In genomic region chr7:141481498-141482401, GRCm38 (mm10) we compare ENCODE assay signal across 8 mouse cellular contexts. TPM values are rescaled to one million over a fixed set of nuclear protein-coding genes. Genes with fewer than 3 reads are reported as not detected.
DNase-seq lines count a peak whose midpoint lies in the region; ATAC-seq and TF ChIP-seq lines count a peak whose summit lies in the region.

No protein-coding gene starts in this region.

- H3K27ac ChIP-seq in heart, embryonic 15.5 days, result no peak overlapping the region
- H3K27ac ChIP-seq in small intestine, adult 2 months (ENCODE audit: insufficient read depth, low read depth, low read length), result no peak overlapping the region

- intact Hi-C loops in left cerebral cortex, postnatal 14 days (cut with DNase I), result loop anchor here (2.0 to 5.0 kb wide), 2 partner anchors 43 to 186 kb away; no protein-coding TSS in a partner anchor

- peak; percentile 58; the same call in 1 of the 2 replicates for TF ChIP-seq CTCF in small intestine, adult 2 months (IDR thresholded peaks at IDR 0.05; ENCODE audit: extremely low read depth, insufficient read length, insufficient replicate concordance, low read depth, low read length)

- DNase-seq in adrenal gland, adult (ENCODE audit: inconsistent age in 2 of 2, low spot score in 1 of 2), result peak; percentile 60 to 85
- DNase-seq in adrenal gland, postnatal 4 days (ENCODE audit: low spot score in 2 of 2), result no peak
- peak; percentile 59 for DNase-seq in ES-CJ7 (ENCODE audit: low read depth, low spot score)
- peak; percentile 81 for DNase-seq in embryo, embryonic 10.5 days (ENCODE audit: low spot score)
- DNase-seq in left cerebral cortex, postnatal 14 days (ENCODE audit: low spot score in 2 of 2), result peak; percentile 54 to 64

- no peaks in the 10 kb centered on the region for H3K9me3 ChIP-seq in heart, embryonic 15.5 days (replicated peaks)
- H3K9me3 ChIP-seq in megakaryocyte, embryonic 14.5 days, result no peaks in the 10 kb centered on the region

- peak overlapping the region; percentile 66 for H3K4me3 ChIP-seq in heart, embryonic 15.5 days
- H3K4me3 ChIP-seq in megakaryocyte, embryonic 14.5 days (replicated peaks), result peak overlapping the region; percentile 81
- H3K4me3 ChIP-seq in small intestine, adult 2 months (ENCODE audit: low read depth, low read length), result peak overlapping the region; percentile 64

- no peak for ATAC-seq in heart, embryonic 15.5 days (replicated peaks; ENCODE audit: insufficient number of reproducible peaks, insufficient read depth, low FRiP score, low read depth)

- TF ChIP-seq POLR2A in small intestine, adult 2 months (IDR thresholded peaks at IDR 0.05; ENCODE audit: low read depth, low read length), result no peak

- H3K27me3 ChIP-seq in heart, embryonic 15.5 days, result no peaks in the 10 kb centered on the region
- H3K27me3 ChIP-seq in megakaryocyte, embryonic 14.5 days (replicated peaks), result no peaks in the 10 kb centered on the region
- peaks cover 17% of the 10 kb centered on the region for H3K27me3 ChIP-seq in small intestine, adult 2 months (ENCODE audit: control insufficient read depth, insufficient read depth, low read length)

- 1% methylated on average over 81 of the region's 81 CpGs for WGBS in heart, embryonic 15.5 days
- WGBS in small intestine, adult 2 months, result 2% methylated on average over 80 of the region's 81 CpGs

- H3K9ac ChIP-seq in heart, embryonic 15.5 days, result peak overlapping the region; percentile 60

- no peaks in the 10 kb centered on the region for H3K36me3 ChIP-seq in heart, embryonic 15.5 days
- H3K36me3 ChIP-seq in megakaryocyte, embryonic 14.5 days (replicated peaks; ENCODE audit: low read length), result peaks cover 69% of the 10 kb centered on the region
- H3K36me3 ChIP-seq in small intestine, adult 2 months (ENCODE audit: control insufficient read depth, insufficient read depth, low read length), result no peaks in the 10 kb centered on the region

- peaks cover 56% of the 10 kb centered on the region for H3K4me1 ChIP-seq in heart, embryonic 15.5 days (replicated peaks)
- H3K4me1 ChIP-seq in megakaryocyte, embryonic 14.5 days, result peaks cover 93% of the 10 kb centered on the region
- H3K4me1 ChIP-seq in small intestine, adult 2 months (ENCODE audit: control insufficient read depth, insufficient read depth, insufficient read length, low read length), result peaks cover 18% of the 10 kb centered on the region

- H3K4me2 ChIP-seq in heart, embryonic 15.5 days, result peak overlapping the region; percentile 100

RNA-seq across cellular contexts. Expression of gene Tspan4, which starts 6.7 kb away (rescaled TPM):
- 10 to 100 TPM; 77.9 to 79.6 TPM for total RNA-seq in adrenal gland, postnatal 4 days (2021)
- 48.9 and 62.8 TPM in 2 replicates for polyA plus RNA-seq in heart, embryonic 15.5 days (2015; fragmentation: Nextera tagmentation; extraction: Ambion mirVana)
- total RNA-seq in left cerebral cortex, postnatal 14 days (2021), result 10 to 100 TPM; 23.2 to 23.7 TPM
- 53.2 and 54.8 TPM in 2 replicates for polyA plus RNA-seq in megakaryocyte, embryonic 14.5 days (2012; ENCODE audit: insufficient read depth, low replicate concordance)
- polyA plus RNA-seq in small intestine, adult 2 months (2012; rRNA removed), result 15.7 and 16.1 TPM in 2 replicates

RNA-seq across cellular contexts. Expression of gene Polr2l, which starts 6.8 kb away (rescaled TPM):
- total RNA-seq in adrenal gland, postnatal 4 days (2021), result 10 to 100 TPM; 57.7 to 61.2 TPM
- 59.5 and 63.5 TPM in 2 replicates for polyA plus RNA-seq in heart, embryonic 15.5 days (2015; fragmentation: Nextera tagmentation; extraction: Ambion mirVana)
- total RNA-seq in left cerebral cortex, postnatal 14 days (2021), result 10 to 100 TPM; 43.8 to 44.4 TPM
- polyA plus RNA-seq in megakaryocyte, embryonic 14.5 days (2012; ENCODE audit: insufficient read depth, low replicate concordance), result 49.6 and 150 TPM in 2 replicates
- polyA plus RNA-seq in small intestine, adult 2 months (2012; rRNA removed), result 29.9 and 30.2 TPM in 2 replicates

RNA-seq across cellular contexts. Expression of gene Cd151, which starts 14.6 kb away (rescaled TPM):
- 100 to 1,000 TPM; 209 to 215 TPM for total RNA-seq in adrenal gland, postnatal 4 days (2021)
- polyA plus RNA-seq in heart, embryonic 15.5 days (2015; fragmentation: Nextera tagmentation; extraction: Ambion mirVana), result 28.7 and 35.2 TPM in 2 replicates
- 10 to 100 TPM; 27.5 to 33.8 TPM for total RNA-seq in left cerebral cortex, postnatal 14 days (2021)
- polyA plus RNA-seq in megakaryocyte, embryonic 14.5 days (2012; ENCODE audit: insufficient read depth, low replicate concordance), result 56.1 and 168 TPM in 2 replicates
- polyA plus RNA-seq in small intestine, adult 2 months (2012; rRNA removed), result 209 and 414 TPM in 2 replicates

RNA-seq across cellular contexts. Expression of gene Cracr2b, which starts 20.9 kb away (rescaled TPM):
- 10 to 100 TPM; 13.1 to 14.2 TPM for total RNA-seq in adrenal gland, postnatal 4 days (2021)
- polyA plus RNA-seq in heart, embryonic 15.5 days (2015; fragmentation: Nextera tagmentation; extraction: Ambion mirVana), result 24.9 and 26.2 TPM in 2 replicates
- total RNA-seq in left cerebral cortex, postnatal 14 days (2021), result 1 to 10 TPM; 5.3 to 5.6 TPM
- polyA plus RNA-seq in megakaryocyte, embryonic 14.5 days (2012; ENCODE audit: insufficient read depth, low replicate concordance), result 19.4 and 29.4 TPM in 2 replicates
- 32.6 and 57.1 TPM in 2 replicates for polyA plus RNA-seq in small intestine, adult 2 months (2012; rRNA removed)

RNA-seq across cellular contexts. Expression of gene Pnpla2, which starts 26.8 kb away (rescaled TPM):
- total RNA-seq in adrenal gland, postnatal 4 days (2021), result 100 to 1,000 TPM; 173 to 205 TPM
- polyA plus RNA-seq in heart, embryonic 15.5 days (2015; fragmentation: Nextera tagmentation; extraction: Ambion mirVana), result 56.3 and 57.5 TPM in 2 replicates
- 10 to 100 TPM; 22.9 to 28.8 TPM for total RNA-seq in left cerebral cortex, postnatal 14 days (2021)
- polyA plus RNA-seq in megakaryocyte, embryonic 14.5 days (2012; ENCODE audit: insufficient read depth, low replicate concordance), result 230 and 314 TPM in 2 replicates
- polyA plus RNA-seq in small intestine, adult 2 months (2012; rRNA removed), result 86.0 and 319 TPM in 2 replicates

Comparison
In these comparisons a context has a peak if more than half of its experiments do, and no peak if none do; other contexts are left out.
1. DNase-seq: peak in adrenal gland, adult (2 of 2), ES-CJ7 (single experiment), embryo, embryonic 10.5 days (single experiment) and left cerebral cortex, postnatal 14 days (2 of 2); none in adrenal gland, postnatal 4 days (0 of 2).
2. Peak in every context shown above with its lines, with median percentiles within 50 percentile points of each other: H3K4me3 ChIP-seq.